Mouse (Mus musculus): ENCODE data around the gene Arv1. TPM values are rescaled to one million over a fixed set of nuclear protein-coding genes. Genes with fewer than 3 reads are reported as not detected.

Arv1 gene
- polyA plus RNA-seq, 3 experiments from 2014 or later: 19.0 to 33.2 (median 27.3) TPM

DNA sequence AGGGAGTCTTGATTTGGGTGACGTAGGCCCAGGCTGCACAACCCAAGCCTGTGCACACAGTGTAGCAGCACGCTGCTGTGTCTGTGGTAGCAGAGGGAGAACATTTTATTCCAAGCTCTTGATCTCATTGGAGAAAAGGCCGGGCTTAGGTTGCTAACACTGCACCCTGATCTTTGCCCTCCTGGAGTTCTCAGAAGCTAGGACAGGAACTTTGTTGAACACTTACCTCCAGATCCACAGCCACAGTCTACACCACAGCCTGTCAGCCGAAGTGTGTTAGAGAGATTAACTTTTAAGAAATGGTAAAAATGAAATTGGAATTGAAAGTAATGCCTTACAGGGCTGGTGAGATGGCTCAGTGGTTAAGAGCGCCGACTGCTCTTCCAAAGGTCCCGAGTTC is 2.4 kb downstream of the Arv1 start:
- no peak for ATAC-seq

GRCm38 (mm10) chr8:124732828-124733227 is 10.9 kb downstream of the Arv1 start:
- ATAC-seq: no peak

- no peak for ATAC-seq
Observed at GRCm38 (mm10) chr8:124735371-124735911, 13.5 kb downstream of the Arv1 start.

- ATAC-seq: peak; percentile 60
Observed at GRCm38 (mm10) chr8:124739268-124739667, 17.3 kb downstream of the Arv1 start.

- no peak for ATAC-seq
Observed at GRCm38 (mm10) chr8:124746661-124747060, 24.7 kb downstream of the Arv1 start.

DNA sequence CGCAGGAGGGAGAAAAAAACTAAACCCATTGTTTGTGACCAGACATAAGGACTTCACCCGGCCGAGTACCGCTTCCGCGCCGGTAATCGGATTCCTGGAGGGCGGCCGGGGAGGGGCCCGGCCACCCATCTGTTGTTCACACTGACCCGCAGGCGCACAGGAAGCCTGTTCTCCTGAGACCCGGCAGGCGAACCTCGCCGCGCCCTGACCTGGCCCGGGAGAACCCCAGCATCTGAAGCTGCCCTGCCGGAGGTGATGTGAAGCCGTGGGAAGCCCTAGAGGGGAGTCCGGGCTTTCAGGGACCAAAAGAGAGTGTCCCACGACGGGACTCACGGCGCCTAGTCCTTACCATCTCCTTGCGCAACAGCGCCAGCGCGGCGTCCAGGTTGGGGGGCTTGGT is 29.3 kb downstream of the Arv1 start:
- ATAC-seq: peak; percentile 29

GRCm38 (mm10) chr8:124751709-124752173 is 29.8 kb downstream of the Arv1 start, which contains the start of gene Fam89a:
TSS of gene Fam89a (minus strand) at chr8:124751832.
- peak; percentile 70 for ATAC-seq

DNA sequence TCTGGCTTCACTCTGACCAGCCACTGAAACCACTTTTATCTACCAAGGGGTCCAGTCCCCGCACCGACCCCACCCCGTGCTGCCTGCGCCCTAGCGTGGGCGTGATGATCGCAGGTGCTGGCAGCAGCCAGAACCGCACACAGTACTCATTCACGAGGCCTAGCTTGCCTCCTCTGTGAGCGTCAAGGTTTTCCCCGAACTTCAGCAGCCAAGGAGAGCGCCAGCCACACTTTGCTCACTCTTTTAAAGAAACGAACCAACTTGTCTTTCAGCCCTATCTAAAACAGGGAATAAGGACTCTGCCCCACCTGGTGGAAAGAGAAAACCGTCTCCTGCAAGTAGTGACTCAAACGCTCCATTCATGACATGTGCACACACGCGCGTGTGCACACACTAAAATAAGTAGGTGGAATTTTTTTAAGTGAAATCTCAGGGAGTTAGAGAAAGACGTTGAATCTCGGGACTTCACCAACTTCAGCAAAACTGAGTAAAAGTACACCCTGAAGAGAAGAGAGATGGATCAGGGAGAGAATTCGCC is 30.5 kb downstream of the Arv1 start:
- no peak for ATAC-seq

- no peak for ATAC-seq
Observed at GRCm38 (mm10) chr8:124754101-124754791, 32.3 kb downstream of the Arv1 start.

DNA sequence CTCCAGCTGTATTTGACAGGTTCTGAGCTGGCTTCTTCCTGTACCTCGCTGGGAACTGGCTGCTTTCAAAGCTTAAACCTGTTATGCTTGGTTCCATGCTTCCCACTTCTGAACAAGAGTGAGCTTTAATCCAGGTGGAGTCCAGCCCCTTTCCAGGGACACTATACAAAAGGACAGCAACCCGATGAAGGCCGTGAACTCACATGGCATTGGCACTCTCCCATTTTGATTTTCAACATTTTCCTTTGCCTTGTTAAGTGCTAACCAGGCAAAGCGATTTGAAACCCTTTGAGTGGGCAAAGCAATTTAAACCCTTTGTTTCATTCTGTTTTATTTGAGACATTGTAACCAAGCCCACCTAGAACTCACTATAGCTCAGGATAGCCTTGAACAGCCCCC is 32.9 kb downstream of the Arv1 start:
- ATAC-seq: no peak

- no peak for ATAC-seq
Observed at GRCm38 (mm10) chr8:124755481-124755880, 33.5 kb downstream of the Arv1 start.

DNA sequence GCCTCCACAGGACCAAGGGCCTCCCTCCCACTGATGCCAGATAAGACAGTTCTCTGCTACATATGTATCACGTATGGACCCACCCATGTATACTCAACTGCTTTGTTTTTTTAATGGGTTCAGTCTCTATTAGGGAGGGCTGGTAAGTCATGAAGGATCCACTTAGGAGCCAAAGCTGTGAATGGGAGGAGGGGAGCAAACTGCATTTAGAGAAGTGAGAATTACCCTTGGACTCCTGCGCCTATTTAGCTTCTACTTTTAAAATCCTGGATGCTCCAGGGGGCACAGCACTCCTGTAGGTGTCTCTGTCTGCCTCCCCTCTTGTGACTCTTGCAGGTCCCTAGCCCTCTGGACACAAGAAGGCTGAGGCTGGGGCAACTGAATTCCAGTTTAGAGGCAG is 34.2 kb downstream of the Arv1 start:
- no peak for ATAC-seq

GRCm38 (mm10) chr8:124756601-124757000 is 34.7 kb downstream of the Arv1 start:
- ATAC-seq: peak; percentile 73

- ATAC-seq: no peak
Observed at GRCm38 (mm10) chr8:124758544-124758943, 36.6 kb downstream of the Arv1 start.

GRCm38 (mm10) chr8:124763061-124763460 is 41.1 kb downstream of the Arv1 start:
- no peak for ATAC-seq

DNA sequence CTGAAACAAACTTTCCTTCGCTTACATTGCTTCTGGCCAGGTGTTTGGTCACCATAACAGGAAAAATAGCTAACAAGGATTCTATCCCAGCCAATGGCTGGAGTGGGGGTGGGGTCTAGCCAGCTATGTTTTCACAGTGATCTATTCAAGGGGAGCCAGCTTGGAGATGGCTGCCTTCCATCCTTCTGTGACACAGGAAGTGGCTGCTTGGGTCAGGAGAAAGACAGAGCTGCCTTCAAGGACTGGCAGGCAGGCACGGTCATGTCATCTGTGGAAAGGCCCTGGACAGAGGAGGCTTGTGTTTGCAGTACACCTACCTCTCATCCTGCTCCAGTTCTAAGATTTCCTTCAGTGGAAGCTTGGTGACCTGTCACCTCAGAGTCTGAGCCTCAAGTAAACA is 50.5 kb downstream of the Arv1 start:
- no peak for ATAC-seq

DNA sequence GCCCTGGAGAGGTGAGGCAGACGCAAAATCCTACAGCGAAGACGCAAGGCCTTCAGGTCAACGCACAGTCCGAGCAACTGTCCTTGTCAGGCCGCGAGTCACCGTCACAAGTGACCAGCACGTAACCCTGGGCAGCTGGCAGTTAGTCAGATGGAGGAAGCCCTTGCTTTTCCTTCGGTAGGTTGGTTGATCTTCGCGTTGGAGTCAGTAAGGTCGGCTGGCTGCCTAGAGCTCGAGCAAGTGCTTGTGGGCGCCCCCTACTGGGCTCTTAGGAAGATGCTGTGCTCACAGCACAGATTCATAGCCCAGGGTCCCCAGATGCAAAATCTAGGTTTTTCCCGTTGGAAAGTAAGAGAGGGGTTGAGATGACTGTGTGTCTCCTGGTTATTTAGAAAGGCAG is 53.8 kb downstream of the Arv1 start:
- peak; percentile 46 for ATAC-seq

GRCm38 (mm10) chr8:124780236-124780635 is 58.3 kb downstream of the Arv1 start:
- ATAC-seq: no peak

DNA sequence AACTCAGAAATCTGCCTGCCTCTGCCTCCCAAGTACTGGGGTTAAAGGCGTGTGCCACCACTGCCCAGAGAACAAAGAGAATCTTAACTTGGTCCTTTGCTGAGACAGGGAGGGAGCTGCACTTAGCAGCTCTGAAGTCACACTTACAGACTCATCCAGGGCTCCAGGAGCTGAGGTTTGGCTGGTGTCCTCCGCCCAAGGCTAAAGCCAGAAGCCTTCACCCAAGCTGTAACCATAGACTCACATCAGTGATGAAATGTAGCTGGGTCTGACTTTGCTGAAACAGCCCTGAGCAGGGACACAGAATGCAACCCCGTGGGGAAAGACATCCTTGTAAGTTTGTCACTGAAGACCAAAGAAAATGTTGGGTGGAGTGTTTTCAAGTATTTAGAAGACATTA is 60.5 kb downstream of the Arv1 start:
- no peak for ATAC-seq

- no peak for ATAC-seq
Observed at GRCm38 (mm10) chr8:124783228-124783627, 61.3 kb downstream of the Arv1 start.

Data from inflammation-experienced regulatory T-cells, adult 6 months (primary cell).